Mouse (Mus musculus): ENCODE measurements at regions not wholly inside any gene's neighbourhood (a gene's known extent, or its start where the extent isn't known, plus 50 kb on each side); places are given as distances from the start of the nearest gene placed in this dataset.

DNA sequence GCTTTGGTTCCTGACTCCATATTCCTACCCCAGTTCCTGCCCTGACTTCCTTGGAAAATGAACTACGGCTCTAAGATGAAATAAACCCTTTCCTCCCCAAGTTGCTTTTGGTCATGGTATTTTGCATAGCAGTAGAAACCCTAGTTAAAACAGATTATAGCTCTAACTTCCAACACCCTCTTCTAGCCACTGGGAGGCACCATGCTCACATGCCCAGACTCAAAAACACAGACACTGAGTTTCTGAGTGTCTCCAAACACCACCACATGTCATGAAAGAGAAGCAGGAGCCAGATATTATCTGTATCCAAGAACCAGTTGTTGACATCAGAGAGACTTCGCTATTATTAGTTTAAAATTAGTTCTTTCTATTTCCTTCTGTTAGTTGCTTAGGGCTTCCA, 316.1 kb upstream of the Tgfbr2 start:
- Histone ChIP-seq H3K27ac (ENCODE audit: insufficient read depth, low read depth) (no peak overlapping the region), H3K4me3 (replicated peaks in 1 of 3; ENCODE audit: low read depth in 2 of 3, low read length in 2 of 3, poor library complexity in 1 of 3) (no peak overlapping the region), H3K27me3 (replicated peaks) (peaks cover 5% of the 10 kb centered on the region), H3K4me1 (ENCODE audit: control insufficient read depth in 1 of 2, insufficient read depth in 2 of 2) (no peaks in the 10 kb centered on the region), H3K79me2 (replicated peaks; ENCODE audit: control insufficient read depth, extremely low read depth, insufficient read depth, poor library complexity, severe bottlenecking) (no peaks in the 10 kb centered on the region), H3K4me2 (ENCODE audit: insufficient read depth, low read depth, poor library complexity, severe bottlenecking) (no peak overlapping the region), H3K9me3 (replicated peaks; ENCODE audit: low read length) (no peaks in the 10 kb centered on the region), H3K36me3 (replicated peaks in 1 of 2; ENCODE audit: control insufficient read depth in 1 of 2, insufficient read depth in 1 of 2, low read length in 1 of 2) (no peaks in the 10 kb centered on the region), H3K9ac (ENCODE audit: insufficient read depth, low read depth) (no peak overlapping the region)
- in situ Hi-C loops (cut with MboI; ENCODE audit: low pct_ligation_motif_present, low pct_unique_long_range_greater_than_20kb, low sequenced_read_pairs): no loop called here
- no peak for DNase-seq (ENCODE audit: extremely low read depth)
- dilution Hi-C loops (cut with MboI; ENCODE audit: extremely low pct_ligation_motif_present, extremely low pct_unique_long_range_greater_than_20kb, low sequenced_read_pairs): no loop called here
- no peak for TF ChIP-seq HCFC1 (IDR thresholded peaks at IDR 0.05; ENCODE audit: low read depth, low read length)
- TF ChIP-seq ZKSCAN1 (IDR thresholded peaks at IDR 0.05; ENCODE audit: borderline replicate concordance, low read depth, low read length): no peak
- peak; percentile 45 for TF ChIP-seq SMC3 (IDR thresholded peaks at IDR 0.05; ENCODE audit: low read depth, low read length)
- no peak for TF ChIP-seq TBP (conservative IDR thresholded peaks at IDR 0.05; ENCODE audit: low read depth, low read length)
- peak; percentile 62 for TF ChIP-seq RAD21 (IDR thresholded peaks at IDR 0.05; ENCODE audit: low read depth, low read length)
- no peak for TF ChIP-seq SIN3A (IDR thresholded peaks at IDR 0.05; ENCODE audit: low read length)
- TF ChIP-seq CTCF (conservative IDR thresholded peaks at IDR 0.05 in 1 of 2, IDR thresholded peaks at IDR 0.05 in 1 of 2; ENCODE audit: low read depth in 2 of 2, low read length in 2 of 2): peak in 1 of 2 experiments; percentile 70; a peak in 2 of 4 replicates

DNA sequence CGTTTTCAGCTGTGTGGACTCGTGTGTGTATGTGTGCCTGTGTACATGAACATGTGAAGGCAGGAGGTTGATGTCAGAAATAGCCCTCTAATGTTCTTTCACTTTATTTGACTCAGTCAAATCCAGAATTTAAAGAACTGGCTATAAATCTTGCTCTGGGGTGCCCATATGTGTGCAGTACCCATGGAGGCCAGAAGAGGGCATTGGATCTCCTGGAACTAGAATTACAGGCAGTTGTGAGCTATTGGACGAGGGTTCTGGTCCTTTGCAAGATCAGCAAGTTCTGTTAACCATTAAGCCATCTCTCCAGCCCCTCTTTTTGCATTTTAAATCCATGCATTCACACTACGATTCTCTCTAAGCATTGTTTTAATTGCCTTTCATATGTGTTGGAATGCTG, 314.6 kb upstream of the Tgfbr2 start:
- H3K9me3 ChIP-seq (replicated peaks; ENCODE audit: low read length): no peaks in the 10 kb centered on the region
- H3K27ac ChIP-seq (ENCODE audit: insufficient read depth, low read depth): no peak overlapping the region
- DNase-seq (ENCODE audit: extremely low read depth): peak; percentile 56
- no peak overlapping the region for H3K9ac ChIP-seq (ENCODE audit: insufficient read depth, low read depth)
- in situ Hi-C loops (cut with MboI; ENCODE audit: low pct_ligation_motif_present, low pct_unique_long_range_greater_than_20kb, low sequenced_read_pairs) (loop anchor here (10.0 kb wide), 1 partner anchor 65 kb away; no protein-coding TSS in a partner anchor), dilution Hi-C loops (cut with MboI; ENCODE audit: extremely low pct_ligation_motif_present, extremely low pct_unique_long_range_greater_than_20kb, low sequenced_read_pairs) (no loop called here)
- H3K4me3 ChIP-seq (replicated peaks in 1 of 3; ENCODE audit: low read depth in 2 of 3, low read length in 2 of 3, poor library complexity in 1 of 3): no peak overlapping the region
- no peak overlapping the region for H3K4me2 ChIP-seq (ENCODE audit: insufficient read depth, low read depth, poor library complexity, severe bottlenecking)
- peaks cover 0 to 5% of the 10 kb centered on the region in 2 experiments; a peak in 1 of 4 replicates for H3K4me1 ChIP-seq (ENCODE audit: control insufficient read depth in 1 of 2, insufficient read depth in 2 of 2)
- H3K27me3 ChIP-seq (replicated peaks): peaks cover 5% of the 10 kb centered on the region
- no peaks in the 10 kb centered on the region for H3K36me3 ChIP-seq (replicated peaks in 1 of 2; ENCODE audit: control insufficient read depth in 1 of 2, insufficient read depth in 1 of 2, low read length in 1 of 2)
- TF ChIP-seq ZNF384 (IDR thresholded peaks at IDR 0.05; ENCODE audit: low read depth, low read length) (no peak), CTCF (conservative IDR thresholded peaks at IDR 0.05 in 1 of 2, IDR thresholded peaks at IDR 0.05 in 1 of 2; ENCODE audit: low read depth in 2 of 2, low read length in 2 of 2) (peak; percentile 69 to 79), NELFE (IDR thresholded peaks at IDR 0.05; ENCODE audit: low read depth, low read length) (no peak), E2F4 (IDR thresholded peaks at IDR 0.05; ENCODE audit: insufficient replicate concordance, low read depth, low read length) (no peak), RAD21 (IDR thresholded peaks at IDR 0.05; ENCODE audit: low read depth, low read length) (peak; percentile 46), MAFK (IDR thresholded peaks at IDR 0.05; ENCODE audit: insufficient replicate concordance, low read length) (peak; percentile 86; the same call in 1 of the 2 replicates), EP300 (IDR thresholded peaks at IDR 0.05; ENCODE audit: low read length) (no peak), TBP (conservative IDR thresholded peaks at IDR 0.05; ENCODE audit: low read depth, low read length) (no peak), SMC3 (IDR thresholded peaks at IDR 0.05; ENCODE audit: low read depth, low read length) (peak; percentile 53), IRF4 (IDR thresholded peaks at IDR 0.05; ENCODE audit: low read depth, low read length) (no peak), POLR2A (IDR thresholded peaks at IDR 0.05; ENCODE audit: low read depth, low read length) (no peak)
- no peaks in the 10 kb centered on the region for H3K79me2 ChIP-seq (replicated peaks; ENCODE audit: control insufficient read depth, extremely low read depth, insufficient read depth, poor library complexity, severe bottlenecking)

DNA sequence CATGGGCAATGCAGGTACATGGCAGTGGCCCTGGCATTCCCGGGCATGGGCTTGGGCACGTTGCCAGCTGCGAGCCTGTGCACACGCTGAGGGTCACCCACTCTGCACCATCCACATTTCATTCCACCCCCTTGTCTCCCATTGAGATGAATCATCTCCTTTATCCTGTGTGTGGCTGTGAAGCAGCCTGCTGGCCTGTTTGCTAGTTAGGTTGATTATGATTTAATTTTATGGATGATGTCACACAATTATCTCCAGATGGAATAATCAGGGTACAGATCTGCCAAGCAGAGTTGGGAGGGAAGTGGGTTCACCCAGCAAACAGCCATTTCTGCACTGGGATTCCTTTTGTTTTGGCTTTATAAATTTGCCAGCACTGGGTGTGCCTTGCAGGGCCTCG, 314.1 kb upstream of the Tgfbr2 start:
- Histone ChIP-seq H3K36me3 (replicated peaks in 1 of 2; ENCODE audit: control insufficient read depth in 1 of 2, insufficient read depth in 1 of 2, low read length in 1 of 2) (no peaks in the 10 kb centered on the region), H3K27me3 (replicated peaks) (peaks cover 5% of the 10 kb centered on the region), H3K4me1 (ENCODE audit: control insufficient read depth in 1 of 2, insufficient read depth in 2 of 2) (peaks cover 0 to 8% of the 10 kb centered on the region in 2 experiments; a peak in 1 of 4 replicates), H3K9me3 (replicated peaks; ENCODE audit: low read length) (no peaks in the 10 kb centered on the region), H3K79me2 (replicated peaks; ENCODE audit: control insufficient read depth, extremely low read depth, insufficient read depth, poor library complexity, severe bottlenecking) (no peaks in the 10 kb centered on the region), H3K27ac (ENCODE audit: insufficient read depth, low read depth) (no peak overlapping the region), H3K4me3 (replicated peaks in 1 of 3; ENCODE audit: low read depth in 2 of 3, low read length in 2 of 3, poor library complexity in 1 of 3) (no peak overlapping the region), H3K9ac (ENCODE audit: insufficient read depth, low read depth) (no peak overlapping the region), H3K4me2 (ENCODE audit: insufficient read depth, low read depth, poor library complexity, severe bottlenecking) (no peak overlapping the region)
- dilution Hi-C loops (cut with MboI; ENCODE audit: extremely low pct_ligation_motif_present, extremely low pct_unique_long_range_greater_than_20kb, low sequenced_read_pairs): no loop called here
- in situ Hi-C loops (cut with MboI; ENCODE audit: low pct_ligation_motif_present, low pct_unique_long_range_greater_than_20kb, low sequenced_read_pairs): loop anchor here (10.0 kb wide), 1 partner anchor 64 kb away; no protein-coding TSS in a partner anchor
- DNase-seq (ENCODE audit: extremely low read depth): no peak
- no peak for TF ChIP-seq CHD1 (IDR thresholded peaks at IDR 0.05; ENCODE audit: low read depth, low read length)
